Mouse (Mus musculus): ENCODE results near the gene Pigu.

Gene Pigu

GRCm38 (mm10) chr2:155357686-155358399 is 613 bp upstream of the Pigu start:
- DNase-seq = peak; percentile 34

DNA sequence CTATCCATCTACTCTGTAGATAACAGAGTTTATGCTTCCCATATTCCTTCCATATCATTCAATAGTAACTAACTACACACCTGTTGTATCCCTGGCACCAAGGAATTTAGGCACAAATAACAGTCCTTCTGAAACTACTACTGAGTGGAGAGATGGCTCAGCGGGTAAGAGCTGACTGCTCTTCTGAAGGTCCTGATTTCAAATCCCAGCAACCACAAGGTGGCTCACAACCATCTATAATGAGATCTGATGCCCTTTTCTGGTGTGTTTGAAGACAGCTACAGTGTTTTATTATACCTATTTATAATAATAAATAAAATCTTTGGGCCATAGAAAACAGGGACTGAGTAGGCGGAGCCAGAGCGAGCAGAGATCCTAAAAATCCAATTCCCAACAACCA is 2.8 kb downstream of the Pigu start:
- DNase-seq = no peak

GRCm38 (mm10) chr2:155346670-155347069 is 10.6 kb downstream of the Pigu start:
- no peak for DNase-seq

- no peak for DNase-seq
Observed at GRCm38 (mm10) chr2:155340166-155340565, 17.1 kb downstream of the Pigu start.

- DNase-seq = no peak
Observed at GRCm38 (mm10) chr2:155336254-155336653, 21.0 kb downstream of the Pigu start.

- DNase-seq = no peak
Observed at GRCm38 (mm10) chr2:155335231-155335630, 22.0 kb downstream of the Pigu start.

- DNase-seq = no peak
Observed at GRCm38 (mm10) chr2:155333421-155333820, 23.8 kb downstream of the Pigu start.

DNA sequence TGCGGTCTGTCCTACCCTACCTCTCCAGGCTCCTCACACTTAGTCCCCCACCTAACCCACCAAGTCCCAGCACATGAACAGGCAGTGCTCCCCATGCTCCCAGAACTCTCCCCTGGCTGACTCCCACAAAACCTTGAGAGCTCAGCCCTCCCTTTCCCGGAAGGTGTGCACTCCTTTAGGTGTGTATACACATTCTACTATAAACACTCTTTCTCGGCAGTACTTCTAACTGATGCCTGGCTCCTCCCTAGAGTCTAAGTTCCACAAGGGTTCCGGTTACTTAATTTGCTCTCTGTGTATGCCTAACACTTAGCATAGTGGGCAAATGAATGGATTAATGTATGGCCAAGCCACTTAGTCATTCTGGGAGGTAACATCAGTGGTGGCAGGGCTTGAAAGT is 25.9 kb downstream of the Pigu start:
- no peak for DNase-seq

DNA sequence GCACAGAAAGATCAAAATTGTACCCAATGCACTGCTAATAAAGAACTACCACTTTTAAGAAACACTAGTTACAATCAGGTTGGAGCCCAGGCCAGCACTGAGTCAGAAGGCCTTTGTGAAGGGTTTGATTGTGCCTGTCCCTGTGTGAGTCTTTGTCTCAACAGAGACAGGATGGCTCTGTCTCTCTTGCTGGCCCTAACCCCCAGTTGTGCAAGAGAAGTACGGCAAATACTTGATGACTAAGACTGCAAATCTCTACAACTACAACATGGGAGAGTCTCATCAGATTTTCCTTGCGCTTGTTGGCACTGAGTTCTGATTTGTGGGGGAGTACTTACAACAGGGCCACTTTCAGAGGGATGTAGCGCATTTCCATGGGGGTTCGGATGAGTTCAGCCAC is 26.4 kb downstream of the Pigu start:
- no peak for DNase-seq

GRCm38 (mm10) chr2:155329707-155330106 is 27.5 kb downstream of the Pigu start:
- no peak for DNase-seq

DNA sequence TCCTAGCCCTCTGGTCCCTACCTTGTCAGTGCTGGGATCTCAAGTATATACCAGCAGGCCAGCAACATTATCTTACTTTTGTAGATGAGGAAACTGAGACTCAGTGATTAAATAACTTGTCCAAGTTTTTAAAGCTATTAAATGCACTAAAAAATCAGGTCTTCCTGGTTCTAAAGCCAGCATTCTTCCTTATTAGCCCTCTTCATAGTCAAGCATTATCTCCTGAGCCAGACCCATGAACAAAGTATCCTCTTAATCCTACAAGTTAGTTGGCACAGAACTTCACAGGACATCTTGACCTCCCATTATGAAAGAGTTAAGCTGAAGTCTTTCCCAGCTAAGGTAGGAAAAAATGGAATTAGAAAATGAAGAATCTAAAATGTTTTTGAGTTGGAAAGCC is 28.3 kb downstream of the Pigu start:
- DNase-seq = no peak

DNA sequence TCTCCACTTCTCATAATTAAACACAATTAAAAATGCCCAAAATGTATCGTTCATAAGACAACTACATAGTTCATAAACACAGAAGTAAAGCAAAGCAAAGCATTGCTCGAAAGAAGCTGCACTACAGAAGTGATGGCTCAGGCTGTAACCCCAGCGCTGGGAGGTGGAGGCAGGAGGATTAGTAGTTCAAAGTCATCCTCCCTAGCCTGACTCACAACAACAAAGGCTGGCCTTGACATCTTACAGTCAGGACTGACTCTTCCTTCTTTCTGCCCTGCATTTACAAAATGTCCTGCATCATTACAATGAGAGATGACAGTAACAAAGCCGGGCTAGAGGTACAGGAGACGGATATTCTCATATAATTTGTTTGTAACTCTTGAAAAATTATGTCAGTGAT is 29.3 kb downstream of the Pigu start:
- no peak for DNase-seq

GRCm38 (mm10) chr2:155326001-155326400 is 31.2 kb downstream of the Pigu start:
- no peak for DNase-seq

- DNase-seq = no peak
Observed at GRCm38 (mm10) chr2:155320596-155320995, 36.6 kb downstream of the Pigu start.

DNA sequence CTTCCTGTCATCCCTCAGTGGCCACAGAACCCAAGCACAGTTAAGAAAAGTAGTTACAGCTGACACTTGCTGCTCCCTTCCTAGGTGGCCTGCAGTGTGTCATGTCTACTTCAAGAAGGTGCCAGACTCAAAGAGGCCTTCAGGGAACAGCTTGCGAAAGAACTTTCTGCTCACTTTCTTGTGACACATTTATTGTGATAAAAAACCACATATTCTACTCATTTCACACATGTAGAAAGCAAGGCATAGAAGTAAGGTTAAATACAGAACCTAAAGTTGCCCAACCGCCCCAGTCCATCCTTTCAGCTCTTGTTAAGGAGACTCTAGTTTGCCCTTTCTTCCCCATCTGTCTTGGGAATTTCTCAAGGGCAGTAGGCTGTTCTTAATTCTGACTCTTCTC is 38.6 kb downstream of the Pigu start:
- DNase-seq = no peak

DNA sequence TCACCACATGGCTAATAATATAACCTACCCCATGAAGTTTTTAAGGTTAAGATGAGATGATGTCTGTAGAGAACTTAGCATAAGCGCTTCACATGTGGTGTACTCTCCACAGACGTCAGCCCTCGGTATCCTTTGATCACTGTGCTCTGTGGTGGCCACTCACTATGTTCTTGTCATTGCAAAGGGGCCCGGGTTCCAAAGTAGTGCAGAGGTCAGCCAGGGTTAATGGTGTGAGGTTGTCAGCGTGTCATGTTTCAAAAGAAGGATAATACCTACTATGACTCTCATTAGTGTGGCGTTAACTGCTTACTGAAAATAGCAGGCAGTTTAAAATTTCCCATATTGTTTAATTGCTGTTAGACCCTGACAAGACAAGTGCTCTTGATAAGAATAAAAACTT is 43.6 kb downstream of the Pigu start:
- no peak for DNase-seq

- no peak for DNase-seq
Observed at GRCm38 (mm10) chr2:155308936-155309592, 48.2 kb downstream of the Pigu start.

GRCm38 (mm10) chr2:155299563-155299962 is 57.7 kb downstream of the Pigu start:
- DNase-seq = no peak

DNA sequence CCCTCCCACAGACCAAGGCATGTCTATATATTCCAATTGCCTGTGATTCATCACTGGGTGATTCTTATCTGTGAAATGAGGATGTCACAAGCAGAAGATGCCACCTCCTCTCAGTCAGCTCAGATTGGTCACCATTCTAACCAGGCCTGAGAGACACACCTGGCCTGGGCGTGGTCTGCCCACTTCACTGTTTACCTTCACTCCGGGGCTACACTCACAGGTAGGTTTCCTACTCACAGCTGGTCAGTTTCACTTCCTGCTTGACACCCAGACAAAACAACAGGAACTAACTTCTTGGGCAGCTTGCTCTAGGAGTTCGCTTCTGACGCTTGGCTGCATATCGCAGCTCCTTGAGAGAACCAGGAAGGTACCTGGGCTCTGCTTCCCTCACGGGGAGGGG is 61.8 kb downstream of the Pigu start:
- no peak for DNase-seq

GRCm38 (mm10) chr2:155293946-155294345 is 63.3 kb downstream of the Pigu start:
- no peak for DNase-seq

DNA sequence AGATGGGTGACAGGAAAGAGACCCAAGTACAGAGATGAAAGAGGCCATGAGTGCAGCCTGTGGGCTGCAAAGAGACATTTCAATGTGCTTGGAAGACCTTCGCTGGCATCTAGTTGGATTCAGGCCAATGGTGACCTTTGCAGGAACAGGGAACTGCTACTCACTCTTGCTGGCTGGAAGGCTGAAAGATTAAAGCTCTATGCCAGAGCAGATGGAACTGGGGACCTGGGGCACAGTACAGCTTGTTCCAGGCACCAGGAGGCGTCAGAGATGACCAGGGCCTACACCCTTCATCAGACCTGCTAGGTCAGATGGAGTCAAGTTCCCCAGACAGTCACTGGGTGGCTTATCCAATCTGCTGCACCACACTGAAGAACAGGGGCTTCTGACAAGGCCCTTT is 63.8 kb downstream of the Pigu start:
- DNase-seq = no peak

DNA sequence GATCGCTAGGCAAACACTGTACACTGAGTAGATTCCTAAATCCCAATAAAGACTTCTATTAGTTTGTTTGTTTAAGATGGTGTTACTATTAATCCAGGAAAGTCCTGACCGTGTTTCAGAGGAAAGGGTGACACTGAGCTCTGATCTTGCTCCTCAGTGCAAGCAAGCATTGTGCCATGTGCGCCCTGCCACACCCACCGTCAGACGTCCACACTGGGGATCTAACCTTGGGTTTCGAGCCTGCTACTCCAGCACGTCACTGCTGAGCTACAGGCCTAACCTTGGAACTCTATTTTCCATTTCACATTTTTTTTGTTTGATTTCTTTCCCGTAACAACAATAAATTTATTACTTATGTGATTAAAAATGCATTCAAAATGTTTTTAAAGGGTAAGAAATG is 67.2 kb downstream of the Pigu start:
- DNase-seq = no peak

DNA sequence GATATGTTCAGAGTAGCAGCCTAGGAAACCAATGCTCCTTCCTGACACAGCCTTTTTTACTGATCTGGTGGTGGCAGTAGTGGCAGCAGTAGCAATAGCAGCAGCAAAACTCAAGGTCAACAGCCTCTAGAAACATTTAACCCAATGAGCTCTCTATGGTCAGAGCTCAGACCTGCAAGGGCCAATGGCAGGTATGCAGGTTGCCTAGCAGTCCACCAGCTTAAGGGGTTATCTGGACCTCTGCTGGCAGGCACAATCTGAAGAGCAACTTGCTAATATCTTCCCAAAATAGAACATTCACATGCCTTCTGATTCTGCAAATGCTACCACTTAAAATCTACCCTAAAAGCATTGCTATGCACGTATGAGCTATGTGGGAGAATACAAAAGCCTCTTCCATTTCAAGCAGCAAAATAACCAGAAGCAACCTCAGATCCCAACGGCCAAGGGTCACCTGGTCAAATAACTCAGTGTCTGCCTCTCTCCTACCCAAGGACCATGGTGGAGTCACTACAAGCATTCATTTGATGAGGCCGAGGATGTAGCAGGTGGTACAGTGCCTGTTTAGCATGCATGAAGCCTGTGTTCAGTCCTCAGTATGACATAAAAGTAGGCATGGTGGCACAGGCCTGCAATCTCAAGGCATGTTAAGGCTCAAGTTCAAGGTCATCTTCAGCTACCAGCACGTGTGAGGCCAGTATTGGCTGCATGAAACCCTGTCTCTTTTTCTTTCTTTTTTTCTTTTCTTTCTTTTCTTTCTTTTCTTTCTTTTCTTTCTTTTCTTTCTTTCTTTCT is 69.6 kb downstream of the Pigu start:
- no peak for DNase-seq

GRCm38 (mm10) chr2:155285744-155286143 is 71.5 kb downstream of the Pigu start:
- DNase-seq = no peak
